Mouse (Mus musculus) stomach, embryonic 16.5 days (tissue): ENCODE measurements around the gene Tmc3. TPM values are rescaled to one million over a fixed set of nuclear protein-coding genes. Genes with fewer than 3 reads are reported as not detected.

Source experiments
- ATAC-seq: fragments of 200-750 bp; cut with Nextera tagmentation; 2 replicates; pipeline ENCODE4 v1.8.0; 2017; ENCODE audit warnings: moderate number of reproducible peaks, moderate TSS enrichment; ENCODE audit not compliant: insufficient read depth, low FRiP score
- H3K27ac ChIP-seq: fragments of 300-500 bp; sonication (generic); 2 replicates; pipeline ENCODE4 v1.5.1; 2014; ENCODE audit warnings: low read length
- H3K27me3 ChIP-seq: fragments of 300-500 bp; sonication (generic); 2 replicates; pipeline ENCODE4 v1.6.1; 2014; ENCODE audit warnings: low read length, control low read depth, mixed read lengths; ENCODE audit not compliant: control insufficient read depth, insufficient read depth
- H3K36me3 ChIP-seq: fragments of 300-500 bp; sonication (generic); 2 replicates; pipeline ENCODE4 v1.6.1; 2014; ENCODE audit warnings: low read length; ENCODE audit not compliant: control insufficient read depth, insufficient read depth
- H3K4me1 ChIP-seq: fragments of 300-500 bp; sonication (generic); 2 replicates; pipeline ENCODE4 v1.6.1; 2014; ENCODE audit warnings: low read length, control low read depth, mixed read lengths; ENCODE audit not compliant: control insufficient read depth, insufficient read depth
- H3K4me2 ChIP-seq: fragments of 300-500 bp; sonication (generic); 2 replicates; pipeline ENCODE4 v1.6.1; 2014; ENCODE audit warnings: low read depth, low read length, mixed read lengths
- H3K4me3 ChIP-seq: fragments of 300-500 bp; sonication (generic); replicated peaks from 2 replicates; pipeline ENCODE4 v1.5.1; 2014; ENCODE audit warnings: mild to moderate bottlenecking, low read length
- H3K9ac ChIP-seq: fragments of 300-500 bp; sonication (generic); 2 replicates; pipeline ENCODE4 v1.6.1; 2014; ENCODE audit warnings: low read length
- H3K9me3 ChIP-seq: fragments of 300-500 bp; sonication (generic); replicated peaks from 2 replicates; pipeline ENCODE4 v1.6.1; 2016; ENCODE audit warnings: low read length, control low read depth; ENCODE audit not compliant: control insufficient read depth
- WGBS: fragments of 180-500 bp; shearing (Covaris S2); extraction: QIAGEN DNeasy Blood & Tissue Kit; methylation state at CpG from one replicate; pipeline ENCODE4 v1.1.7; 2014; 5-methylcytosine and 5-hydroxymethylcytosine counted together
- polyA plus RNA-seq: library from polyadenylated mRNA; unstranded; fragments of >200 nt; fragmentation: Nextera tagmentation; extraction: Ambion mirVana; gene quantifications from 2 replicates; pipeline ENCODE4 v1.2.1, GENCODE M21; 2015

Gene Tmc3
- polyA plus RNA-seq, 1 experiment from 2014 or later = 0.70 TPM

GRCm38 (mm10) chr7:83611886-83612285, 27.2 kb downstream of the Tmc3 start:
- no peak overlapping the region for H3K9ac ChIP-seq
- WGBS = 59% methylated on average over 1 of the region's 1 CpGs
- no peaks in the 10 kb centered on the region for H3K36me3 ChIP-seq

GRCm38 (mm10) chr7:83615272-83615671, 30.5 kb downstream of the Tmc3 start:
- H3K4me3 ChIP-seq = no peak overlapping the region
- no peak for ATAC-seq
- 92% methylated on average over 3 of the region's 3 CpGs for WGBS

More at GRCm38 (mm10) chr7:83611886-83612285, 27.2 kb downstream of the Tmc3 start:
- Histone ChIP-seq H3K4me2 (no peak overlapping the region), H3K27me3 (no peaks in the 10 kb centered on the region), H3K9me3 (no peaks in the 10 kb centered on the region), H3K27ac (no peak overlapping the region), H3K4me1 (no peaks in the 10 kb centered on the region), H3K4me3 (no peak overlapping the region)
- ATAC-seq = no peak

GRCm38 (mm10) chr7:83615815-83616214, 31.1 kb downstream of the Tmc3 start:
- no peak overlapping the region for H3K9ac ChIP-seq
- no peaks in the 10 kb centered on the region for H3K9me3 ChIP-seq
- H3K4me3 ChIP-seq = no peak overlapping the region
- no peaks in the 10 kb centered on the region for H3K27me3 ChIP-seq
- no peaks in the 10 kb centered on the region for H3K36me3 ChIP-seq
- no peak overlapping the region for H3K4me2 ChIP-seq
- 92% methylated on average over 8 of the region's 8 CpGs for WGBS
- ATAC-seq = no peak
- no peak overlapping the region for H3K27ac ChIP-seq
- H3K4me1 ChIP-seq = no peaks in the 10 kb centered on the region

More at GRCm38 (mm10) chr7:83615272-83615671, 30.5 kb downstream of the Tmc3 start:
- Histone ChIP-seq H3K4me1 (no peaks in the 10 kb centered on the region), H3K27ac (no peak overlapping the region), H3K4me2 (no peak overlapping the region), H3K27me3 (no peaks in the 10 kb centered on the region), H3K9me3 (no peaks in the 10 kb centered on the region), H3K9ac (no peak overlapping the region), H3K36me3 (no peaks in the 10 kb centered on the region)

- H3K9ac ChIP-seq = no peak overlapping the region
- no peaks in the 10 kb centered on the region for H3K9me3 ChIP-seq
- ATAC-seq = no peak
- no peaks in the 10 kb centered on the region for H3K27me3 ChIP-seq
- H3K4me3 ChIP-seq = no peak overlapping the region
- H3K27ac ChIP-seq = no peak overlapping the region
- no peaks in the 10 kb centered on the region for H3K4me1 ChIP-seq
- H3K36me3 ChIP-seq = no peaks in the 10 kb centered on the region
- H3K4me2 ChIP-seq = no peak overlapping the region
- 85% methylated on average over 3 of the region's 3 CpGs for WGBS
Measured at GRCm38 (mm10) chr7:83616268-83616667, 31.5 kb downstream of the Tmc3 start.

GRCm38 (mm10) chr7:83618709-83619108, 34.0 kb downstream of the Tmc3 start:
- Histone ChIP-seq H3K9ac (no peak overlapping the region), H3K4me3 (no peak overlapping the region), H3K27ac (no peak overlapping the region), H3K27me3 (no peaks in the 10 kb centered on the region), H3K36me3 (no peaks in the 10 kb centered on the region), H3K4me2 (no peak overlapping the region), H3K4me1 (no peaks in the 10 kb centered on the region), H3K9me3 (no peaks in the 10 kb centered on the region)
- no peak for ATAC-seq
- WGBS = 84% methylated on average over 1 of the region's 1 CpGs

- 91% methylated on average over 6 of the region's 6 CpGs for WGBS
- H3K36me3 ChIP-seq = no peaks in the 10 kb centered on the region
- H3K27me3 ChIP-seq = no peaks in the 10 kb centered on the region
- H3K27ac ChIP-seq = no peak overlapping the region
- no peak overlapping the region for H3K4me3 ChIP-seq
- no peak overlapping the region for H3K9ac ChIP-seq
- no peak for ATAC-seq
- H3K4me1 ChIP-seq = no peaks in the 10 kb centered on the region
- H3K4me2 ChIP-seq = no peak overlapping the region
- no peaks in the 10 kb centered on the region for H3K9me3 ChIP-seq
Measured at GRCm38 (mm10) chr7:83622582-83622981, 37.9 kb downstream of the Tmc3 start.

GRCm38 (mm10) chr7:83624065-83624464, 39.3 kb downstream of the Tmc3 start:
- Histone ChIP-seq H3K27ac (no peak overlapping the region), H3K9me3 (no peaks in the 10 kb centered on the region), H3K27me3 (no peaks in the 10 kb centered on the region), H3K4me3 (no peak overlapping the region), H3K4me1 (no peaks in the 10 kb centered on the region), H3K4me2 (no peak overlapping the region), H3K9ac (no peak overlapping the region), H3K36me3 (no peaks in the 10 kb centered on the region)
- 76% methylated on average over 1 of the region's 1 CpGs for WGBS
- ATAC-seq = no peak

GRCm38 (mm10) chr7:83626557-83627257, 42.0 kb downstream of the Tmc3 start:
- Histone ChIP-seq H3K4me1 (peaks cover 4% of the 10 kb centered on the region; the same call in 1 of the 2 replicates), H3K27me3 (no peaks in the 10 kb centered on the region), H3K36me3 (no peaks in the 10 kb centered on the region), H3K4me2 (no peak overlapping the region), H3K9ac (no peak overlapping the region), H3K4me3 (no peak overlapping the region), H3K9me3 (no peaks in the 10 kb centered on the region), H3K27ac (no peak overlapping the region)
- 74% methylated on average over 8 of the region's 8 CpGs for WGBS
- ATAC-seq = no peak

- WGBS = 81% methylated on average over 4 of the region's 4 CpGs
- Histone ChIP-seq H3K27ac (no peak overlapping the region), H3K27me3 (no peaks in the 10 kb centered on the region), H3K4me1 (peaks cover 5% of the 10 kb centered on the region), H3K4me2 (no peak overlapping the region), H3K36me3 (no peaks in the 10 kb centered on the region), H3K9ac (no peak overlapping the region), H3K9me3 (no peaks in the 10 kb centered on the region), H3K4me3 (no peak overlapping the region)
- ATAC-seq = no peak
Measured at GRCm38 (mm10) chr7:83627369-83627768, 42.6 kb downstream of the Tmc3 start.
